Mouse (Mus musculus): ENCODE results near the gene L3mbtl4.

DNA sequence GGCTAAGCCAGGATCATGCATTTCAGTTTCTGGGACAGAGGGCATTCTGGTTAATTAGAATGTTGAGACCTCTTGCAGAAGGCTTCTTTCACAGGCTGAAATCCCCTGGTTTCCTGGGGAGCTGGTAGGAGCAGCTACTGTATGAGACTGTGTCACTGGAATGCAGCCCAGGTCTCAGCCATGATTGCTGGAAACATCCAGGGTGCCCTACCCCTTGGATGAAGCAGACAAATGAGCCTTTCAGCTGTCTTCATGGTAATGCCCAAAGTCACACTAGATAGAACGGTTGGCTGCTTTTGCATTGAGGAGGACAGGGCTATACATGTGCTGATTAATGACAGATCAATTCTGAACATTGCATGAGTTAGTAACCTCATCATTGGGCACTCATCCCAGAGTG is 486.4 kb downstream of the L3mbtl4 start:
- TF ChIP-seq EP300 (IDR thresholded peaks at IDR 0.05; ENCODE audit: low read depth) (no peak), CTCF (IDR thresholded peaks at IDR 0.05; ENCODE audit: low read depth) (no peak)

Measured in heart, postnatal 0 days (tissue).